Mouse (Mus musculus): Measurements from ENCODE around the gene Usp3. TPM values are rescaled to one million over a fixed set of nuclear protein-coding genes. Genes with fewer than 3 reads are reported as not detected.

Usp3 gene
- total RNA-seq, 2 experiments from 2014 or later, result 29.5 to 37.2 TPM

DNA sequence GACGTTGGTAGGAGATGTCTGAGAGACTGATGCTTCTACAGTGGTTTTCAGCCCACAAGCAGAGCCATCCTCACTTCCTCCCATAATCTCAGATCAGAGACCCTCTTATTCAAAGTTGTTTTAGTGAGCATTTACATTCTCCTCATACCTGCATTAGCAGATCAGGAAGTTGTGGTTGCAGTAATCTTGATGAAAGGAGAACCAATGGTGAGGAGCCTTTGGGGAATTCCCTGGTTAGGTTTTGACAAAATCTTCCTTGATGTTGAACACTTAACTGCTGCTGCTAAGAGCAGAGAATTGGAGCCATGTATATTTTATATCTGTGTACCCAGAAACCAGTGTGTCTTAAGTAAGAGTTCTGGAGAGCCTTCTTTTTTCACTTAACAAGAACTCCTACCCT is 100.6 kb downstream of the Usp3 start:
- DNase-seq (ENCODE audit: extremely low spot score in 1 of 2, low spot score in 2 of 2), result no peak
- intact Hi-C loops (cut with DNase I), result loop anchor here (5.0 kb wide), 1 partner anchor 40 kb away; no protein-coding TSS in a partner anchor

DNA sequence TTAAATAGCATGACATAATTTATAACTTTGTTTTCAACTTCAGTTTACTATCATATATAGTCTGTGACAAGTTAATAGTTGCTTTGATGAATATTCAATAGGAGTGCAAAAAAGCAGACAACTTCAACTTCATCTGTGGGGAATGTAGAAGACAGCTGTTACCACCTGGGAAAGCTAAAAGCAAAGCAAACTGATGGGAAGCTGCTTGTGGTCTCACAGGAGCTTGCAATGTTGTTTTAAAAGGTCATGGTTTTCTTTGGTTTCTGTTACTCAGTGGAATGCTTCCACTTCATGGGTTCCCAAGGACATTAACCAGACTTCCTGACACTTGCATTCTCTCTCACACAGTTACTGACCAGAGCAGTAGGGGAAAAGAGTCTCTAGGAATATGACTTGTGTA is 104.2 kb downstream of the Usp3 start:
- intact Hi-C loops (cut with DNase I), result loop anchor here (5.0 kb wide), 1 partner anchor 86 kb away; no protein-coding TSS in a partner anchor
- DNase-seq (ENCODE audit: extremely low spot score in 1 of 2, low spot score in 2 of 2), result no peak

DNA sequence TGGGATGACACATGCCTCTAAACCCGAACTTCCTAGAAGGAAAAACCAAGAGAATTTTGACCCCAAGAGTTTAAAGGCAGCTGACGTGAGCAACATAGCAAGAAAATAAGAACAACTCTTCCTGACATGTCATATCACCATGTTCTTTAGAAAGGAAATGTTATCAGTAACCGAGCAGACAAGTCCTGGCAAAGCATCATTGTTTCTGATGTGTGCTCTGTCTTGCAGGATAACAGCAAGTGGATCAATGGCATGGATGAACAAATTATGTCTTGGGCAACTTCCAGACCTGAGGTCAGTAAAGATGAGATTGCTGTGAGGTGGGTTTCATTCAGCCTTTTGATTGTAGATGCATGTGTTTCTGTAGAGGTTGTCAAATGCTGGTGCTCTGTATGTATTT is 109.5 kb downstream of the Usp3 start:
- DNase-seq (ENCODE audit: extremely low spot score in 1 of 2, low spot score in 2 of 2), result no peak
- intact Hi-C loops (cut with DNase I), result no loop called here

DNA sequence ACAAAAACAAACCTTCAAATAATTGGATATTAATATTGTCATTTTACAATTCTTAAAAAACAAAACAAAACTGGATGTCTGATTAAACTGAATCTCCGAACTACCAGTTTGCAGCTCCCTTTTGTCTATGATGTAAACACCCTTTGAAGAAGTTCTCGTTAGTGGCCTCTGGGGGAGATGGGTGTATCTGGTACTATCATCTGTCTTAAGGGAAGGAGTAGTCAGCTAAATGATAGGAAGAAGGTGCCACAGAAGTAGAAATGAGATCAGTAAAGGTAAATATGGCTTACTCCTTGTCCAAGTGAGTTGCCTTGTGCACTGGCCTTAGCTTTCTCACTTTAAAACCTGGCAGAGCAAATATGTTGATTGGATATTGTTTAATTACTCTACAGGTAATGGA is 115.2 kb downstream of the Usp3 start:
- intact Hi-C loops (cut with DNase I), result loop anchor here (5.0 kb wide), 2 partner anchors 35 to 80 kb away; no protein-coding TSS in a partner anchor
- no peak for DNase-seq (ENCODE audit: extremely low spot score in 1 of 2, low spot score in 2 of 2)

DNA sequence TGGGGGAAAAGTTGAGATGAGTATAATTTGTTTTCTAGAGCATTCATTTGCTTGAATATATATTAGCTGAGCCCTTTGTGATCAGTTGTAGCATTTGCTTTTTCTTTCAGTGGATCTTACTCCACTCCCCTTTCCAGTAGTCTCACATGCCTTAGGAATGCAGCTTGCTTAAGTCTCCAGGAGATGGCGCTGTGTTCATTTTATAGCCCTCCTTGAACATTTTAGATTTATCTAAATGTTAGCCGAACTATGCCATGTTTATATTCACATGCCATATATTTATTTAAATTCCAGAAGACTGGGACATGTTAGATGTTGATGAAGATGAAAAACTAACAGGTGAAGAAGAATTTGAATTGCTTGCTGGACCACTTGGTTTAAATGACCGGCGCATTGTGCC is 127.9 kb downstream of the Usp3 start:
- DNase-seq (ENCODE audit: extremely low spot score in 1 of 2, low spot score in 2 of 2), result peak in 1 of 2 experiments; percentile 25
- intact Hi-C loops (cut with DNase I), result no loop called here

Other genes starting within 250 kb of the Usp3 start
- 100 to 1,000 TPM; 118 to 119 TPM for gene Herc1, start 242.7 kb downstream of the Usp3 start, total RNA-seq (2021)
- under 1 TPM; 0.28 to 0.36 TPM for gene Fbxl22, start 78.5 kb downstream of the Usp3 start, total RNA-seq (2021)
- 1 to 10 TPM; 1.8 to 3.0 TPM for gene Car12, start 120.5 kb upstream of the Usp3 start, total RNA-seq (2021)
- 10 to 100 TPM; 19.9 to 23.4 TPM for gene Aph1b, start 202.3 kb upstream of the Usp3 start, total RNA-seq (2021)
- gene Gm10647, start 203.9 kb upstream of the Usp3 start, total RNA-seq (2021), result under 1 TPM; 0.32 to 0.61 TPM
- gene Aph1c, start 241.6 kb upstream of the Usp3 start, total RNA-seq (2021), result 1 to 10 TPM; 4.7 to 6.2 TPM